Mouse (Mus musculus) monocyte, adult 59 days (primary cell): ENCODE results near the gene Gm2888. TPM values are rescaled to one million over a fixed set of nuclear protein-coding genes. Genes with fewer than 3 reads are reported as not detected.

Source experiments
- total RNA-seq, 2 experiments: library from RNA; stranded (reverse); gene quantifications; one replicate each; pipeline ENCODE4 v1.2.4; 2023

The Gm2888 gene
- not detected for total RNA-seq

GRCm38 (mm10) chr14:3029702-3030101 lies at the start of gene Gm2888:
Gene Gm2888 (plus strand): TSS chr14:3030002.

GRCm38 (mm10) chr14:3048727-3049512 lies 19.1 kb downstream of the Gm2888 start, which contains the start of gene Gm2897:
Gene Gm2897 (plus strand): TSS chr14:3049285.

Other genes with a start within 250 kb of the Gm2888 start
- not detected for gene Gm2897, start 19.3 kb downstream of the Gm2888 start, total RNA-seq
- not detected for gene Gm10340, start 104.0 kb downstream of the Gm2888 start, total RNA-seq
- gene Gm5795, start 158.3 kb downstream of the Gm2888 start, total RNA-seq = not detected
- not detected for gene D830030K20Rik, start 178.5 kb downstream of the Gm2888 start, total RNA-seq